Mouse (Mus musculus): ENCODE measurements around the gene Gm6614. TPM values are rescaled to one million over a fixed set of nuclear protein-coding genes. Genes with fewer than 3 reads are reported as not detected.
A peak's percentile ranks its signal among the peaks of the same experiment; 100 is the strongest.
"Not testable (repeated sequence)": the region's sequence is repeated elsewhere in the genome, so short reads cannot be mapped to it uniquely, and the experiment has no call there.

Gene Gm6614
- polyA plus RNA-seq (2015; fragmentation: Nextera tagmentation; extraction: Ambion mirVana) = not detected in 2 replicates

DNA sequence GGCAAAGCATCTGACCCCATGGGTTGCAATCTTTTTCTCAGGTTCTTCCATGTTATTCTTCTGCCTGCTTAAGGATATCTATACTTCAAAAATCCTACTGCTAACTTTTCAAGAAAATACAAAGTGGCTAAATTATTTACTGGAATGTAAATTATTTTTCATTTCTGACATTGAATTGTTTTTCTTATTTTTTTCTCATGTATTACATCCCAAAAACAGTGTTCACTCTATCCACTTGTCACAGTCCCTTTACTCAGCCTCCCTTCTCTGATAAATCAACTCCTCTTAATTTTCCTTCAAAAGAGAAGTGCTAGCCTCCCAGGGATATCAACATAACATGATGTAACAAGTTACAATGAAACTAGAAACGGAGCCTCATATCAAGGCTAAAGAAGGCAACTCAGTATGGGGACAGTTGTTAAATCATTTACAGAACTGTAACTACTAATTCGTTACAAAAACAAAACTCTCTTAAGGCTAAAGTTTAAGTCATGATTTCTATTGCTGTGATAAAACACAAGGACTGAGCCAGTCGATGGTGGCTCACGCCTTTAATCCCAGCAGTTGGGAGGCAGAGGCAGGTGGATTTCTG lies at the start of gene Gm6614:
Gene Gm6614, minus strand, starts transcription at position 51 of the 592 bp plus-strand sequence.
- Histone ChIP-seq H3K4me3 (no peak within 1 kb of the TSS), H3K9me3 (no peaks in the 10 kb centered on the region), H3K4me1 (replicated peaks) (no peaks in the 10 kb centered on the region), H3K27me3 (no peaks in the 10 kb centered on the region), H3K4me2 (no peak within 1 kb of the TSS), H3K27ac (replicated peaks) (no peak within 1 kb of the TSS), H3K36me3 (no peaks in the 10 kb centered on the region), H3K9ac (no peak within 1 kb of the TSS)
- WGBS = 93% methylated on average over 4 of the region's 4 CpGs
- no peak for ATAC-seq (ENCODE audit: low read depth)

DNA sequence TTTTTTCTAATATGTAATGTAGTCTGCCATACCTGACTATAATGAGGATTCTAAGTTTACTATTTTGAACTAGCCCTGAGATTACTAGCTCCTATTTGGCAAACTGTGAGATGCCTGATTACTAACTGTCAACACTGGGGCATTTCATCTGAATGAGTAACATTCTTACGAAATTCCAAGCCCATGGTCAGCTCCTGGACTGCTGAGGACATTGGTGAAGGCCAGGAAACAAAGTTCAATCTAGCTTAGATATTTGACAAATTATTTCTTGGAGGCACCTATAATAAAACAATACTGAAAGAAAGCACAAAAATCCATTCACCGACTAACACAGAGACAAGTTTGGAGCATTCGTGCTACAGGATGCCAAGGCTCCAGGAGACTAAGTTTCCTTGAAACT lies 47.1 kb upstream of the Gm6614 start:
- not testable (repeated sequence) for H3K27ac ChIP-seq (replicated peaks); H3K9ac ChIP-seq; H3K36me3 ChIP-seq; ATAC-seq (ENCODE audit: low read depth); H3K27me3 ChIP-seq; H3K4me3 ChIP-seq; H3K4me1 ChIP-seq (replicated peaks); H3K9me3 ChIP-seq; H3K4me2 ChIP-seq
- 84% methylated on average over 3 of the region's 3 CpGs for WGBS

DNA sequence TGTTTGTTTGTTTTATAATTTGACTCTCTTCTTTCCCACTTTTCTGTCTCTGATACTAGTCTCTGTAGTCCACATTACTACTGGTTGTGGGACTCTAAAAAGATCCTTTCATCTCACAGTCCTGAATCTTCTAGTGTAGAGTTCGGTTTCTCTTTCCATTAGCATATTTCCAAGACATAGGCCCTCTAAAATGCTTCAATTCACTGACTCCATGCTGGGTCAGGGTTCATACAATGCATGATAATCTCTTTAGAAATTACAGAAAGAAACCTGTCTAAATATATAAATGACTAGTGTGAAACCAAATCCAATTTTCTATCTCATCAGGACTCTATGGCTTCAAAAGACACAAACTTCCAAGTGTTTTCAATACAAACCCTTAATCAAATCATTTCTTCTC lies 36.5 kb upstream of the Gm6614 start:
- Histone ChIP-seq H3K36me3 (no peaks in the 10 kb centered on the region), H3K4me2 (no peak overlapping the region), H3K27me3 (no peaks in the 10 kb centered on the region), H3K9ac (no peak overlapping the region), H3K4me1 (replicated peaks) (no peaks in the 10 kb centered on the region), H3K9me3 (no peaks in the 10 kb centered on the region), H3K27ac (replicated peaks) (no peak overlapping the region), H3K4me3 (no peak overlapping the region)
- no peak for ATAC-seq (ENCODE audit: low read depth)
- WGBS = 70% methylated on average over 1 of the region's 1 CpGs

DNA sequence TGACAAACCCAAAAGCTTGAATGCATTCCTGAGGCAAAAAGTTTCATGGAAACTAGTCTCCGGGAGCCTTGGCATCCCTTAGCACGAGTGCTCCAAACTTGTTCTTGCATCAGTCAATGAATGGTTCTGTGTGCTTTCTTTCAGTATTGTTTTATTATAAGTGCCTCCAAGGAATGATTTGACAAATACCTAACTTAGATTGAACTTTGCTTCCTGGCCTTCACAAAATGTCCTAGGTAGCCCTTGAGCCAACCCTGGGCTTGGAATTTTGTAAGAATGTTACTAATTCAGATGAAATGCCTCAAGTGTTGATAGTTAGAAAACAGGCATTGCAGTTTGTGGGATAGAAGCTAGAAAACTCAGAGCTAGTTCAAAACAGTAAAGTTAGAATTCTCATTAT lies 34.5 kb upstream of the Gm6614 start:
- H3K4me3 ChIP-seq = no peak overlapping the region
- no peaks in the 10 kb centered on the region for H3K36me3 ChIP-seq
- H3K4me1 ChIP-seq (replicated peaks) = no peaks in the 10 kb centered on the region
- H3K9me3 ChIP-seq = no peaks in the 10 kb centered on the region
- H3K27ac ChIP-seq (replicated peaks) = no peak overlapping the region
- no peak overlapping the region for H3K4me2 ChIP-seq
- no peaks in the 10 kb centered on the region for H3K27me3 ChIP-seq
- WGBS = 94% methylated on average over 2 of the region's 2 CpGs
- no peak for ATAC-seq (ENCODE audit: low read depth)
- no peak overlapping the region for H3K9ac ChIP-seq

DNA sequence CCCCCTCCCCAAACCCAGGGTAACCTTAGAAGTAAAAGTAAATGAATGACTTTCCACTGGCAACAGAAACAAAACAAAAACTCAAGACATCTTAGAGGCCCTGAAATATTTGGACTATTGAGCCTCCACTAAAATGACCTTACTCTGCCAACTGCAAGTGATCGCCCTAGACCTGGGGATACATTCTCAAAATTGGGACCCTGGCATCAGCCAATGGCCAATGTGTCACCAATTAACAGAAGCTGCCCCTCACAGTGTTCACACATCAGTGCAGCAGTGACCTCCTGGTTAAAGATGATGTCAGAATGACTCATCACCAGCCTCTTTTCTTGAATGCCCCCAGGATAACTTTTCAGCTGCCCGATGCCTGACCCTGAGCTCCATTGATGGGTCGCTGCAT lies 30.7 kb upstream of the Gm6614 start:
- H3K9me3 ChIP-seq = no peaks in the 10 kb centered on the region
- no peak overlapping the region for H3K4me3 ChIP-seq
- no peak overlapping the region for H3K9ac ChIP-seq
- H3K36me3 ChIP-seq = no peaks in the 10 kb centered on the region
- H3K4me1 ChIP-seq (replicated peaks) = no peaks in the 10 kb centered on the region
- no peak overlapping the region for H3K27ac ChIP-seq (replicated peaks)
- H3K4me2 ChIP-seq = no peak overlapping the region
- WGBS = 96% methylated on average over 3 of the region's 3 CpGs
- ATAC-seq (ENCODE audit: low read depth) = no peak
- no peaks in the 10 kb centered on the region; the same call in 1 of the 2 replicates for H3K27me3 ChIP-seq

DNA sequence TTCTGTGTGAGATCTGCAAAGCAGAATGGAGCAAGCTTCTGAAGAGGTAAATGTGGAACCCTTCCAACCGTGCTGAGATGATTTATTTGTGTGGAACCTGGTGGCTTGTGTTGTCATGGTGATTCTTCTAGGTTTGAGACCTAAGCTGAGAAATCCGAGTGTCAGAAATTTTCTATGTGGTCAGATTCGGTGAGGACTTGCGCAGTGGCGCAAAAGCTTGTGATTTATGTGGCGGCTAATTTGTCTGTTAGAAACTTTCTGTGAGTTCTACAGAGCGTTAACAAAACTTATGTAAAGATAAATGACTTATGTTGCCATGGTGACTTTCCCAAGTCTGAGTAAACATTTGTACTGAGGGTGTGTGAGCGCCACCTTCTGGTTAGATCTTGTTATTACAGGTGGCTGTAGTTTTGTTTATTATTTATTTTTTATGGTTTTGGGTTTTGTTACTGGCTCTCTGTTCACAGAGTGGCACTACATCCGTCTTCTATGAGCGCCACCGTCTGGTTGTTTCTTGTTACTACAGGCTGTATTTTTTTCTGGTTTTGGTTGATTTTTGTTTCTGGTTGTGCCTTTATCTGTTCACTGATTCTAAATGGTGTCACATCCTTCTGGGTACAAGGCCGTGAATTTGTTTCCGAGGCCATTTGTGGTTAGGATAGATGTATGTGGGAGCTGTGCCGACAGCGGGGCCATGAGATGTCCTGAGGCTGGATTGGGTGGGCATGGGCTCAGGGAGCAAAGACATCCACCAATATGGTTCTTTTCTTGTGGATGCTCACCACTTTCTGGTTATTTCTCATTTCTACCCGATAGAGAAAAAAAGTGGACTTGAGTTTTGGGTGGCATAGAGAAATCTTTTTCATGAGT lies 29.3 kb upstream of the Gm6614 start:
- WGBS = 39% methylated on average over 16 of the region's 16 CpGs

DNA sequence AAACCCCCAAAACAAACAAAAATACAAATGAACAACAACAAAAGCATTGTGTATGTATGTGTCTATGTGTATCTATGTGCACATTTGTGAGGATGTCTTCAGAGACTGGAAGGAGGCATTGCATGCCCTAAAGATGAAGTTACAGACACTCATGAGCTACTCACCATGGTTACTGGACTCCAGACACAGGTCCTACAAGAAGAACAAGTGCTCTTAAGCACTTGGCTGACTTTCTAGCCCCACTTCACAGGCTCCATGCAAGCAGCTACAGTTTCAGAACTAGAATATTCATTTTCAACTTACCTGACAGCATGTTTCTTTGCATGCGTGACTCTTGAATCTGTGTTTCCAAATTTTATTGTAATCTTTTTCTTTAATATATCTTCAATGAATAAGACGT lies 24.6 kb upstream of the Gm6614 start:
- Histone ChIP-seq H3K4me1 (replicated peaks) (no peaks in the 10 kb centered on the region), H3K4me2 (no peak overlapping the region), H3K4me3 (no peak overlapping the region), H3K9me3 (no peaks in the 10 kb centered on the region), H3K9ac (no peak overlapping the region), H3K27ac (replicated peaks) (no peak overlapping the region), H3K27me3 (no peaks in the 10 kb centered on the region; the same call in 1 of the 2 replicates), H3K36me3 (no peaks in the 10 kb centered on the region)
- 86% methylated on average over 2 of the region's 2 CpGs for WGBS
- ATAC-seq (ENCODE audit: low read depth) = no peak

More for the DNA sequence above, 29.3 kb upstream of the Gm6614 start:
- Histone ChIP-seq H3K9ac (no peak overlapping the region), H3K36me3 (no peaks in the 10 kb centered on the region), H3K4me3 (no peak overlapping the region), H3K27me3 (no peaks in the 10 kb centered on the region; the same call in 1 of the 2 replicates), H3K27ac (replicated peaks) (no peak overlapping the region), H3K4me1 (replicated peaks) (no peaks in the 10 kb centered on the region), H3K9me3 (no peaks in the 10 kb centered on the region), H3K4me2 (no peak overlapping the region)
- ATAC-seq (ENCODE audit: low read depth) = peak; percentile 80; the same call in 1 of the 2 replicates

DNA sequence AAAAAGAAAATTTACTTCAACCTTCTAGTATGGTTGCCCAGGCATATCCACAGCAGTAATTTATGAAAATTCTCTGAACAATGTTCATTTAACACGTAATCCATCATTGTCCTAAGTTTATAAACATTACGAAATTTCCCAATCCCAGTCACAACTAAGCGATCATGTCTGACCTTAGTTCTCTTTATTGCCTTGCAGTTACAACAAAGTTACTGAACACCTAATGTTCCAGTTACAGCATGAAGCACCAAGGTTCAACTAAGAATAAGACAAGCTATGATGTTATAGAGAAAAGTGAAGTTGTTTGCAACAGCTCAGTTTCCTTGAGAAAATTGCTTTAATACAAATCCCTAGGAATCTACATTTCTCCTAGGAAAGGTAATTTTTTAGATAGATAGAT lies 10.5 kb upstream of the Gm6614 start:
- Histone ChIP-seq H3K9ac (no peak overlapping the region), H3K4me3 (no peak overlapping the region), H3K9me3 (no peaks in the 10 kb centered on the region), H3K4me1 (replicated peaks) (no peaks in the 10 kb centered on the region), H3K36me3 (no peaks in the 10 kb centered on the region), H3K27ac (replicated peaks) (no peak overlapping the region), H3K27me3 (no peaks in the 10 kb centered on the region), H3K4me2 (no peak overlapping the region)
- 93% methylated on average over 3 of the region's 3 CpGs for WGBS
- no peak for ATAC-seq (ENCODE audit: low read depth)

DNA sequence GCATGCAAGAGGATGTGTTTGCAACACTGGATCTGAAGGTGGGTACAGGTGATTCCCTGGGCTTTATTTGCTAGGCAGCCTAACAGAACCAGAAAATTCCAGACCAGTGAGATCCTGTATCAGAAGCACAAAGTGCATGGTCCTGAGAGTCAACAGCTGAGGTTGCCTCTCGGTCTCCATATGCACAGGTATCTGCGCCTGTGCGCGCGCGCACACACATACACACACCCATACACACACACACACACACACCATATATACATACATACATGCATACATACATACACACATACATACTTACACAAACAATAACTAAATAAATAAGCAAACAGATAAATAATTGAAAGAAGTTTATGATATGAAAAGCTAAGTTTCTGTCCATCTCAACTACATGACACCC lies 24.4 kb downstream of the Gm6614 start:
- no peak overlapping the region for H3K4me3 ChIP-seq
- no peak for ATAC-seq (ENCODE audit: low read depth)
- no peaks in the 10 kb centered on the region for H3K4me1 ChIP-seq (replicated peaks)
- no peaks in the 10 kb centered on the region for H3K36me3 ChIP-seq
- no peak overlapping the region for H3K27ac ChIP-seq (replicated peaks)
- H3K27me3 ChIP-seq = no peaks in the 10 kb centered on the region
- no peaks in the 10 kb centered on the region for H3K9me3 ChIP-seq
- H3K9ac ChIP-seq = no peak overlapping the region
- 98% methylated on average over 6 of the region's 6 CpGs for WGBS
- H3K4me2 ChIP-seq = no peak overlapping the region

DNA sequence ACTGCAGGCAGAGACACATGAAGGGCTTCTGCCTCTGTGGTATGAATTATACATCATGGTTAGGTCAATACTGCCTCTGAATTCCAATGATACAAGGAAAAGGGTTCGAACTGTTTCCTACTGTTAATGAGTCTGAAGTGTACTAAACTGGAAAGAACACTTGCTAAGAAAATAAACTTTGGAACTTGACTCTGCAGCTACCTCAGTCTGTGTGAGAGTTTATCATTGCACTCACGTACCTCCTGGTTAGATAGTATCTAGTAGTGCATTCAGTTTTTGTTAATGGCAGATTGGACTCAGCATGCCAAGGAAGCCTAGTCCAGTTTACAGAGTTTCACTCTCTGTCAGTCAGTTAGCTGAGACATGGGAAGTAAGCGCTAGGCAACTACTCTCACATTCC lies 26.6 kb downstream of the Gm6614 start:
- Histone ChIP-seq H3K4me2 (no peak overlapping the region), H3K9me3 (no peaks in the 10 kb centered on the region), H3K4me1 (replicated peaks) (no peaks in the 10 kb centered on the region), H3K9ac (no peak overlapping the region), H3K27me3 (no peaks in the 10 kb centered on the region), H3K4me3 (no peak overlapping the region), H3K27ac (replicated peaks) (no peak overlapping the region), H3K36me3 (no peaks in the 10 kb centered on the region)
- 80% methylated on average over 3 of the region's 3 CpGs for WGBS
- no peak for ATAC-seq (ENCODE audit: low read depth)

DNA sequence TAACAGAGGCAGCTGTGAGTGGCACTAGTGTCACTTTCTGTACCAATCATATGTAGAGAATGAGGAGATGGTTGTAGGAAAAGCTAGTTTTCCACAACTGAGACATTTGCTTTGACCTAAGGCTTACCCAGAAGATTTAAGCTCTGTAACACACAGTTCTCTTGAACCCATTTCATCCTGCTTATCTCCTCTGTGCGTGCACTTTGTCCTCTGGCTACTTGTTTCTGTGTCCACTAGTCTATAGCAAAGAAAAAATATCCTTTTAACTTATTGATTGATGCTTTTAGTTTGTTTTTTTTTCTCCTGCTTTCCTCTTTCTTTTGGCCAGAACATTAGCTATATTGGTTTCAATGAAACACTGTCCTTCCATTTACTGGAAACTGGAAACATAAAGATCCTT lies 48.8 kb downstream of the Gm6614 start:
- Histone ChIP-seq H3K4me2 (no peak overlapping the region), H3K9ac (no peak overlapping the region), H3K4me3 (no peak overlapping the region), H3K9me3 (no peaks in the 10 kb centered on the region), H3K4me1 (replicated peaks) (no peaks in the 10 kb centered on the region), H3K27ac (replicated peaks) (no peak overlapping the region), H3K27me3 (no peaks in the 10 kb centered on the region), H3K36me3 (no peaks in the 10 kb centered on the region)
- no peak for ATAC-seq (ENCODE audit: low read depth)
- WGBS = 83% methylated on average over 1 of the region's 1 CpGs

DNA sequence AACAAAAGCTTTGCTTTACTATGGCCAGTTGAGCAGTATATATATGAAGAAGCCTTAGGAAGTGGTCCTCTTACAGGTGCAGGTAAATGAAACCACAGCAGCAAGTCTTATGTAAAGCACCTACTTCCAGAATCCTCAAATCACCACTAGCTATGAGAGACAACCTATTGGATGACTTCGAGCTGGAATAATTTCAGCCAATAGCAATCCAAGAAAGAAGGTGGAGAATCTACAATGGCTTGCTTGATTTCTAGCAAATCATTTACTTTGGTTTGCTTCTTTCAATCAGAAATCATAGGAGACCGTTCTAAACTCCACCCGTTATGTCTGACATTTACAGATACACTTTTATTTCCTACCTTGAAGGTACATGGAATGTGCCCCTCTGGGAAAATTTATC lies 49.4 kb downstream of the Gm6614 start:
- no peak overlapping the region for H3K4me2 ChIP-seq
- H3K9me3 ChIP-seq = no peaks in the 10 kb centered on the region
- H3K9ac ChIP-seq = no peak overlapping the region
- no peaks in the 10 kb centered on the region for H3K4me1 ChIP-seq (replicated peaks)
- ATAC-seq (ENCODE audit: low read depth) = no peak
- no peaks in the 10 kb centered on the region for H3K27me3 ChIP-seq
- no peak overlapping the region for H3K4me3 ChIP-seq
- H3K36me3 ChIP-seq = no peaks in the 10 kb centered on the region
- WGBS = 89% methylated on average over 3 of the region's 3 CpGs
- H3K27ac ChIP-seq (replicated peaks) = no peak overlapping the region
